Mouse (Mus musculus) heart, adult 10 weeks (tissue): ENCODE data around the gene Rplp2. TPM values are rescaled to one million over a fixed set of nuclear protein-coding genes. Genes with fewer than 3 reads are reported as not detected.

Source experiments
- polyA plus RNA-seq: library from polyadenylated mRNA; stranded (reverse); fragments of 350-450 nt; fragmentation: Illumina TruSeq; extraction: RNeasy Lipid Tissue Mini Kit (QIAGEN cat#74804); gene quantifications from one replicate; pipeline ENCODE4 v1.2.3, GENCODE M21; 2014; ENCODE audit warnings: low read depth, low replicate concordance

Rplp2 gene
- 735 TPM for polyA plus RNA-seq

GRCm38 (mm10) chr7:141447110-141447991 is at the start of gene Rplp2:
Gene Rplp2, plus strand, starts transcription at chr7:141447370.

GRCm38 (mm10) chr7:141413809-141414584 is 33.2 kb upstream of the Rplp2 start, which contains the start of gene Gatd1:
Gene Gatd1, minus strand, starts transcription at chr7:141414136.

GRCm38 (mm10) chr7:141429310-141429709 is 17.9 kb upstream of the Rplp2 start, which contains the start of gene Cend1:
Gene Cend1, minus strand, starts transcription at chr7:141429491.

GRCm38 (mm10) chr7:141437178-141438120 is 9.7 kb upstream of the Rplp2 start, which contains the start of gene Slc25a22:
Gene Slc25a22, minus strand, starts transcription at chr7:141437892.

GRCm38 (mm10) chr7:141443828-141444237 is 3.3 kb upstream of the Rplp2 start, which contains the start of gene Pidd1:
Gene Pidd1, minus strand, starts transcription at chr7:141444025.

GRCm38 (mm10) chr7:141454967-141455551 is 7.9 kb downstream of the Rplp2 start, which contains the start of gene Pnpla2:
Gene Pnpla2, plus strand, starts transcription at chr7:141455198.

GRCm38 (mm10) chr7:141460391-141461113 is 13.4 kb downstream of the Rplp2 start, which contains the start of gene Cracr2b:
Gene Cracr2b, plus strand, starts transcription at chr7:141461094.

GRCm38 (mm10) chr7:141467230-141468030 is 20.3 kb downstream of the Rplp2 start, which contains the start of gene Cd151:
Gene Cd151, plus strand, starts transcription at chr7:141467392.

GRCm38 (mm10) chr7:141475011-141475804 is 28.0 kb downstream of the Rplp2 start, which contains the start of the genes Polr2l and Tspan4:
Gene Polr2l, minus strand, starts transcription at chr7:141475132.
Gene Tspan4, plus strand, starts transcription at chr7:141475240.

Other genes with a start within 250 kb of the Rplp2 start
- not detected for gene Lmntd2, start 233.3 kb upstream of the Rplp2 start, polyA plus RNA-seq
- 0.39 TPM for gene Rassf7, start 231.5 kb upstream of the Rplp2 start, polyA plus RNA-seq
- 22.9 TPM for gene Phrf1, start 218.6 kb upstream of the Rplp2 start, polyA plus RNA-seq
- 10.7 TPM for gene Irf7, start 180.9 kb upstream of the Rplp2 start, polyA plus RNA-seq
- gene Cdhr5, start 170.6 kb upstream of the Rplp2 start, polyA plus RNA-seq: not detected
- not detected for gene Sct, start 168.2 kb upstream of the Rplp2 start, polyA plus RNA-seq
- gene Drd4, start 155.4 kb upstream of the Rplp2 start, polyA plus RNA-seq: not detected
- gene Deaf1, start 119.7 kb upstream of the Rplp2 start, polyA plus RNA-seq: 17.7 TPM
- gene Tmem80, start 119.6 kb upstream of the Rplp2 start, polyA plus RNA-seq: 27.8 TPM
- gene Eps8l2, start 108.5 kb upstream of the Rplp2 start, polyA plus RNA-seq: 4.6 TPM
- 127 TPM for gene Taldo1, start 55.2 kb upstream of the Rplp2 start, polyA plus RNA-seq
- 15.8 TPM for gene Gatd1, start 33.2 kb upstream of the Rplp2 start, polyA plus RNA-seq
- gene Cend1, start 17.9 kb upstream of the Rplp2 start, polyA plus RNA-seq: 2.8 TPM
- gene Slc25a22, start 9.5 kb upstream of the Rplp2 start, polyA plus RNA-seq: 48.3 TPM
- gene Pidd1, start 3.3 kb upstream of the Rplp2 start, polyA plus RNA-seq: 1.4 TPM
- 449 TPM for gene Pnpla2, start 7.8 kb downstream of the Rplp2 start, polyA plus RNA-seq
- 35.1 TPM for gene Cracr2b, start 13.7 kb downstream of the Rplp2 start, polyA plus RNA-seq
- gene Cd151, start 20.0 kb downstream of the Rplp2 start, polyA plus RNA-seq: 248 TPM
- gene Polr2l, start 27.8 kb downstream of the Rplp2 start, polyA plus RNA-seq: 55.2 TPM
- gene Tspan4, start 27.9 kb downstream of the Rplp2 start, polyA plus RNA-seq: 27.8 TPM
- gene Chid1, start 92.5 kb downstream of the Rplp2 start, polyA plus RNA-seq: 27.4 TPM
- gene Ap2a2, start 114.8 kb downstream of the Rplp2 start, polyA plus RNA-seq: 33.0 TPM
- gene Muc6, start 207.9 kb downstream of the Rplp2 start, polyA plus RNA-seq: not detected
- not detected for gene Muc2, start 243.0 kb downstream of the Rplp2 start, polyA plus RNA-seq